9 mouse cellular contexts compared by ENCODE assay signal in genomic region chr16:22876218-22877043, GRCm38 (mm10). TPM values are rescaled to one million over a fixed set of nuclear protein-coding genes. Genes with fewer than 3 reads are reported as not detected.
A peak's percentile ranks its signal among the peaks of the same experiment; 100 is the strongest.
DNase-seq lines count a peak whose midpoint lies in the region; ATAC-seq and TF ChIP-seq lines count a peak whose summit lies in the region.
"Had no signal": no experiment of that assay in that cellular context is flagged by ENCODE, and none has a peak within 500 bp of the region (broad histone marks: within the 10 kb centered on the region; RNA-seq: fewer than 3 reads in every experiment).

No protein-coding gene starts in this region.

- peak overlapping the region; percentile 35 for H3K9ac ChIP-seq in CH12.LX (ENCODE audit: insufficient read depth, low read depth)
- H3K9ac ChIP-seq in forebrain, embryonic 15.5 days (replicated peaks): no peak overlapping the region
- H3K9ac ChIP-seq: limb, embryonic 15.5 days had no signal

- peak; percentile 67 to 95; a peak in 3 of 4 replicates for TF ChIP-seq CTCF in CH12.LX (conservative IDR thresholded peaks at IDR 0.05 in 1 of 2, IDR thresholded peaks at IDR 0.05 in 1 of 2; ENCODE audit: low read depth in 2 of 2, low read length in 2 of 2)

- peak; percentile 93 for TF ChIP-seq RAD21 in CH12.LX (IDR thresholded peaks at IDR 0.05; ENCODE audit: low read depth, low read length)

- peak overlapping the region; percentile 22; the same call in 1 of the 2 replicates for H3K27ac ChIP-seq in CH12.LX (ENCODE audit: insufficient read depth, low read depth)
- H3K27ac ChIP-seq in forebrain, embryonic 15.5 days (replicated peaks): no peak overlapping the region
- H3K27ac ChIP-seq: limb, embryonic 15.5 days had no signal

- peaks cover 18 to 35% of the 10 kb centered on the region in 2 experiments for H3K36me3 ChIP-seq in CH12.LX (replicated peaks in 1 of 2; ENCODE audit: control insufficient read depth in 1 of 2, insufficient read depth in 1 of 2, low read length in 1 of 2)
- peaks cover 22% of the 10 kb centered on the region for H3K36me3 ChIP-seq in forebrain, embryonic 15.5 days

- ATAC-seq in cerebellum, adult (ENCODE audit: insufficient number of reproducible peaks, low FRiP score, low TSS enrichment): no peak
- ATAC-seq in forebrain, embryonic 15.5 days (replicated peaks): no peak

- H3K9me3 ChIP-seq in CH12.LX (replicated peaks; ENCODE audit: low read length): no peaks in the 10 kb centered on the region
- no peaks in the 10 kb centered on the region for H3K9me3 ChIP-seq in forebrain, embryonic 15.5 days
- H3K9me3 ChIP-seq: limb, embryonic 15.5 days had no signal

- peak overlapping the region; percentile 32 to 49 (median 41) for H3K4me3 ChIP-seq in CH12.LX (replicated peaks in 1 of 3; ENCODE audit: low read depth in 2 of 3, low read length in 2 of 3, poor library complexity in 1 of 3)
- H3K4me3 ChIP-seq in forebrain, embryonic 15.5 days: no peak overlapping the region
- H3K4me3 ChIP-seq: limb, embryonic 15.5 days had no signal

- peak; percentile 51 to 65 for DNase-seq in cerebellum, postnatal 14 days
- DNase-seq in layer of hippocampus, adult 11-12 months (ENCODE audit: low spot score): peak; percentile 32
- no peak for DNase-seq in layer of hippocampus, adult 9-10 months (ENCODE audit: low spot score)
- peak; percentile 95 for DNase-seq in CH12.LX (ENCODE audit: extremely low read depth)
- peak; percentile 19 for DNase-seq in embryo, embryonic 9.5 days (ENCODE audit: extremely low spot score)
- DNase-seq in retina, embryonic 14.5 days (ENCODE audit: low spot score): peak; percentile 71

- H3K4me1 ChIP-seq in CH12.LX (ENCODE audit: control insufficient read depth in 1 of 2, insufficient read depth in 2 of 2): peaks cover 6 to 30% of the 10 kb centered on the region in 2 experiments; a peak in 3 of 4 replicates
- no peaks in the 10 kb centered on the region for H3K4me1 ChIP-seq in forebrain, embryonic 15.5 days

- no peaks in the 10 kb centered on the region for H3K79me2 ChIP-seq in CH12.LX (replicated peaks; ENCODE audit: control insufficient read depth, extremely low read depth, insufficient read depth, poor library complexity, severe bottlenecking)

- TF ChIP-seq POLR2A in CH12.LX (IDR thresholded peaks at IDR 0.05; ENCODE audit: low read depth, low read length): peak; percentile 74

- H3K4me2 ChIP-seq in CH12.LX (ENCODE audit: insufficient read depth, low read depth, poor library complexity, severe bottlenecking): peak overlapping the region; percentile 48
- no peak overlapping the region for H3K4me2 ChIP-seq in forebrain, embryonic 15.5 days (replicated peaks)
- H3K4me2 ChIP-seq: limb, embryonic 15.5 days had no signal

- WGBS in forebrain, embryonic 15.5 days: 52% methylated on average over 9 of the region's 9 CpGs

- TF ChIP-seq EP300 in CH12.LX (IDR thresholded peaks at IDR 0.05; ENCODE audit: low read length): peak; percentile 76

- dilution Hi-C loops in CH12.LX (cut with MboI; ENCODE audit: extremely low pct_ligation_motif_present, extremely low pct_unique_long_range_greater_than_20kb, low sequenced_read_pairs): no loop called here

- in situ Hi-C loops in CH12.LX (cut with MboI; ENCODE audit: low pct_ligation_motif_present, low pct_unique_long_range_greater_than_20kb, low sequenced_read_pairs): loop anchor here (5.0 to 25.0 kb wide), 2 partner anchors 76 to 561 kb away; partner anchors contain the start of genes Hrg and Rtp1

- H3K27me3 ChIP-seq in CH12.LX (replicated peaks): no peaks in the 10 kb centered on the region
- no peaks in the 10 kb centered on the region for H3K27me3 ChIP-seq in forebrain, embryonic 15.5 days

TF ChIP-seq in CH12.LX, 34 proteins besides CTCF, POLR2A, EP300 and RAD21:
- 0 out of 2 replicates have a peak, but pooled peaks have one; percentile 64 for TF ChIP-seq KAT2A (IDR thresholded peaks at IDR 0.05; ENCODE audit: insufficient replicate concordance, low read length)
- TF ChIP-seq JUN (IDR thresholded peaks at IDR 0.05; ENCODE audit: insufficient read depth, low read depth, low read length): no peak
- TF ChIP-seq SMC3 (IDR thresholded peaks at IDR 0.05; ENCODE audit: low read depth, low read length): peak; percentile 92
- TF ChIP-seq MXI1 (IDR thresholded peaks at IDR 0.05; ENCODE audit: low read depth, low read length): peak; percentile 91
- TF ChIP-seq CHD1 (IDR thresholded peaks at IDR 0.05; ENCODE audit: low read depth, low read length): peak; percentile 96
- TF ChIP-seq ETS1 (conservative IDR thresholded peaks at IDR 0.05; ENCODE audit: low read depth, low read length): peak; percentile 61
- no peak; the same call in 1 of the 2 replicates for TF ChIP-seq MAFK (IDR thresholded peaks at IDR 0.05; ENCODE audit: insufficient replicate concordance, low read length)
- TF ChIP-seq ZNF384 (IDR thresholded peaks at IDR 0.05; ENCODE audit: low read depth, low read length): peak; percentile 26; the same call in 1 of the 2 replicates
- no peak for TF ChIP-seq USF1 (IDR thresholded peaks at IDR 0.05; ENCODE audit: low read depth, low read length)
- TF ChIP-seq MEF2A (IDR thresholded peaks at IDR 0.05; ENCODE audit: borderline replicate concordance, low read depth, low read length): peak; percentile 63
- peak; percentile 39; the same call in 1 of the 2 replicates for TF ChIP-seq ELF1 (IDR thresholded peaks at IDR 0.05; ENCODE audit: low read depth, low read length)
- TF ChIP-seq USF2 (conservative IDR thresholded peaks at IDR 0.05; ENCODE audit: low read depth, low read length): no peak
- TF ChIP-seq IRF4 (IDR thresholded peaks at IDR 0.05; ENCODE audit: low read depth, low read length): 0 out of 2 replicates have a peak, but pooled peaks have one; percentile 38
- peak; percentile 75; the same call in 1 of the 2 replicates for TF ChIP-seq E2F4 (IDR thresholded peaks at IDR 0.05; ENCODE audit: insufficient replicate concordance, low read depth, low read length)
- TF ChIP-seq NRF1 (IDR thresholded peaks at IDR 0.05; ENCODE audit: low read depth, low read length): peak; percentile 37; the same call in 1 of the 2 replicates
- 0 out of 2 replicates have a peak, but pooled peaks have one; percentile 51 for TF ChIP-seq TBP (conservative IDR thresholded peaks at IDR 0.05; ENCODE audit: low read depth, low read length)
- TF ChIP-seq GABPA (IDR thresholded peaks at IDR 0.05; ENCODE audit: insufficient replicate concordance, low read depth, low read length): no peak
- peak; percentile 87 for TF ChIP-seq SIN3A (IDR thresholded peaks at IDR 0.05; ENCODE audit: low read length)
- TF ChIP-seq CHD2 (IDR thresholded peaks at IDR 0.05; ENCODE audit: low read length): peak; percentile 68
- peak; percentile 33 for TF ChIP-seq ZC3H11A (IDR thresholded peaks at IDR 0.05; ENCODE audit: low read depth, low read length)
- peak; percentile 60 for TF ChIP-seq HCFC1 (IDR thresholded peaks at IDR 0.05; ENCODE audit: low read depth, low read length)
- peak; percentile 88 for TF ChIP-seq MAZ (IDR thresholded peaks at IDR 0.05; ENCODE audit: low read depth, low read length)
- TF ChIP-seq BHLHE40 (IDR thresholded peaks at IDR 0.05; ENCODE audit: low read depth, low read length): peak; percentile 41
- peak; percentile 89; the same call in 1 of the 2 replicates for TF ChIP-seq ZMIZ1 (IDR thresholded peaks at IDR 0.05; ENCODE audit: low read depth, low read length)
- TF ChIP-seq RCOR1 (conservative IDR thresholded peaks at IDR 0.05; ENCODE audit: low read depth, low read length): peak; percentile 65; the same call in 1 of the 2 replicates
- TF ChIP-seq PAX5 (IDR thresholded peaks at IDR 0.05; ENCODE audit: low read length): no peak
- peak; percentile 89 for TF ChIP-seq MYC (IDR thresholded peaks at IDR 0.05; ENCODE audit: low read depth, low read length)
- TF ChIP-seq NELFE (IDR thresholded peaks at IDR 0.05; ENCODE audit: low read depth, low read length): peak; percentile 88
- peak; percentile 73 for TF ChIP-seq TCF12 (IDR thresholded peaks at IDR 0.05; ENCODE audit: low read depth, low read length)
- no peak for TF ChIP-seq ZKSCAN1 (IDR thresholded peaks at IDR 0.05; ENCODE audit: borderline replicate concordance, low read depth, low read length)
- no peak for TF ChIP-seq UBTF (IDR thresholded peaks at IDR 0.05; ENCODE audit: low read depth, low read length)
- TF ChIP-seq JUND (conservative IDR thresholded peaks at IDR 0.05; ENCODE audit: low read depth, low read length): peak; percentile 40; the same call in 1 of the 2 replicates
- TF ChIP-seq POLR2AphosphoS2 (IDR thresholded peaks at IDR 0.05; ENCODE audit: low read depth, low read length): peak; percentile 46; the same call in 1 of the 2 replicates
- TF ChIP-seq MAX (IDR thresholded peaks at IDR 0.05; ENCODE audit: low read length): peak; percentile 92

RNA-seq across cellular contexts. Expression of gene Ahsg, which starts 14.6 kb away (rescaled TPM):
- not detected in 2 replicates for total RNA-seq in CH12.LX (2012; rRNA removed)
- not detected in 2 replicates for total RNA-seq in CH12.LX (2014; rRNA removed)
- polyA plus RNA-seq in CH12.LX (2012; ENCODE audit: insufficient read length, low read depth): 0.25 and 0.43 TPM in 2 replicates
- polyA plus RNA-seq in forebrain, embryonic 15.5 days (2015; fragmentation: Nextera tagmentation; extraction: Ambion mirVana): 1.2 TPM in 1 of 2 replicates, not detected in the other

RNA-seq across cellular contexts. Expression of gene Dnajb11, which starts 18.8 kb away (rescaled TPM):
- total RNA-seq in CH12.LX (2012; rRNA removed) (122 and 209 TPM in 2 replicates), CH12.LX (2014; rRNA removed) (129 and 149 TPM in 2 replicates)
- polyA plus RNA-seq in CH12.LX (2012; ENCODE audit: insufficient read length, low read depth): 206 and 241 TPM in 2 replicates
- 84.9 and 85.2 TPM in 2 replicates for polyA plus RNA-seq in forebrain, embryonic 15.5 days (2015; fragmentation: Nextera tagmentation; extraction: Ambion mirVana)

RNA-seq across cellular contexts. Expression of gene Tbccd1, which starts 19.0 kb away (rescaled TPM):
- total RNA-seq in CH12.LX (2012; rRNA removed): 15.1 and 20.4 TPM in 2 replicates
- 19.4 and 19.9 TPM in 2 replicates for total RNA-seq in CH12.LX (2014; rRNA removed)
- polyA plus RNA-seq in CH12.LX (2012; ENCODE audit: insufficient read length, low read depth): 16.6 and 18.6 TPM in 2 replicates
- 22.5 and 23.1 TPM in 2 replicates for polyA plus RNA-seq in forebrain, embryonic 15.5 days (2015; fragmentation: Nextera tagmentation; extraction: Ambion mirVana)

RNA-seq across cellular contexts. Expression of gene Fetub, which starts 41.7 kb away (rescaled TPM):
- total RNA-seq in CH12.LX (2012; rRNA removed) (0.25 and 0.42 TPM in 2 replicates), CH12.LX (2014; rRNA removed) (1.0 and 1.3 TPM in 2 replicates)
- 15.5 and 15.8 TPM in 2 replicates for polyA plus RNA-seq in CH12.LX (2012; ENCODE audit: insufficient read length, low read depth)
- not detected in 2 replicates for polyA plus RNA-seq in forebrain, embryonic 15.5 days (2015; fragmentation: Nextera tagmentation; extraction: Ambion mirVana)
